17 mouse cellular contexts compared by ENCODE assay signal in genomic region chr16:86544121-86544520, GRCm38 (mm10).
DNase-seq lines count a peak whose midpoint lies in the region.
"Had no signal": no experiment of that assay in that cellular context is flagged by ENCODE, and none has a peak within 500 bp of the region (broad histone marks: within the 10 kb centered on the region; RNA-seq: fewer than 3 reads in every experiment).

No protein-coding gene starts in this region.

- peak; percentile 51 to 60 for DNase-seq in cerebellum, postnatal 10 days
- no peak for DNase-seq in cerebellum, adult 8-10 months
- peak; percentile 27 to 47 for DNase-seq in cerebellum, postnatal 14 days
- DNase-seq in cerebellum, adult 9-11 months = no peak
- DNase-seq in Muller cell, postnatal 12 days (ENCODE audit: inconsistent ontology term) = peak; percentile 60
- no peak for DNase-seq in testis, postnatal 10 days (ENCODE audit: low spot score)
- DNase-seq: adrenal gland, adult 2 months; adrenal gland, adult 8-10 months; adrenal gland, postnatal 10 days; adrenal gland, postnatal 14 days; adrenal gland, postnatal 25 days; adrenal gland, postnatal 36 days; B cell, adult 2 months; cerebellum, adult 11 months; cerebellum, adult 11-12 months; cerebellum, adult 18-20 months; cerebellum, adult 2 months had no signal

Comparison
In these comparisons a context has a peak if more than half of its experiments do, and no peak if none do; other contexts are left out.
1. DNase-seq: peak in cerebellum, postnatal 10 days (2 of 2), cerebellum, postnatal 14 days (2 of 2) and Muller cell, postnatal 12 days (single experiment); none in cerebellum, adult 8-10 months (single experiment), cerebellum, adult 9-11 months (single experiment) and testis, postnatal 10 days (single experiment).